Mouse (Mus musculus): Measurements from ENCODE around the gene Irf2. TPM values are rescaled to one million over a fixed set of nuclear protein-coding genes. Genes with fewer than 3 reads are reported as not detected.

Irf2 gene
- polyA plus RNA-seq, 2 experiments from 2014 or later, result 244 to 267 TPM

DNA sequence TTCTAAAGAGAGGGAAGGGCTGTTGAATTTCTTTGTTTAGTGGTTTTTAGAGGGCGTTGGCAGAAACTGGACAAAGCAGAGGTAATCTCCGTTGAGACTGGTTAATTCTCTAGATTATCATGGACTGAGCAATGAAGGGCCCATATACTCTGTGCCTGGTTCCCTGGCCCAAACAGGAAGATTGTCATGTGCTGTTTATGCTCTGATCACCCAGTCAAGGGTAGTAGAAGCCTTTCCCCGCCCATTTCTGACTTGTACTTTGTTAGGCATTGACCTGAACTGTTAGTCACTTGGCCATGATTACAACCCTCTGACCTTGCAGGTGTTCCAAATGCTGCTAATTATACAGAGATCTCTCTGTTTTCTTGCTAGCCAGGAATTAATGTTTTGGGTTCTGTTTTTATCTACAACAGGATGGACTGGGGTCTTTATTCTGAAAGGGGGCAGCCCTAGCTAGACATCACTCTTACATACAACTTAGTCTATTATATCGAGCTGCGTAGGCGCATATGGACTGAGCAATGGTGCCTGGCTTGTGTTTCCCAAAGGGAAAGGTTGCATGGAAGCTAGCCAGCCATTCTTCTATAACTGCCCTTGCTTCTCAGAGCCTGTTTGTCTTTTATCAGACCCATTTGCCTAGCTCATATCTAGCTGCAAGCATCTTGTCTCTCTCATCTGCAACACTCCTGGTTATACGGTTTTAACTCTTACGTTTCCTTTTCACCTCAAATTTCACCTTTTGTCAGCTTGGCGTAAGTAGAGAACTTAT lies 143.9 kb downstream of the Irf2 start:
- ATAC-seq, result no peak

DNA sequence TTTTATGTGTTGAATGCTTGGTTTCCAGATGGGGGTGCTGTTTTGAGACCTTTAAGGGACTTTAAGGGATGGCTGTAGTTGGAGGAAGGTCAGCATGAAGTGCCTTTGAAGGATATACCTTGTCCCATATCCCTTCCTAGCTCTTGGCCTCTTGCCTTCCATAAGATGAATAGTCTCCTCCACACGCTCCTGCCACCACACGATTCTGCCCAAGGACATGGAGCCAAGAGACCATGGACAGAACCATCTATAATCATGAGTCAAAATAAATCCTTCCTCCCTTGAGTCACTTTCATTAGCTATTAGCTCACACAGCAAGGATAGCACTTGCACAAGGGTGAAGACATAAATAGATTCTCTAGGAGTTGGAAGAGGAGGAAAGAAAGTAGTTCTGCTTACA lies 146.3 kb downstream of the Irf2 start:
- no peak for ATAC-seq

DNA sequence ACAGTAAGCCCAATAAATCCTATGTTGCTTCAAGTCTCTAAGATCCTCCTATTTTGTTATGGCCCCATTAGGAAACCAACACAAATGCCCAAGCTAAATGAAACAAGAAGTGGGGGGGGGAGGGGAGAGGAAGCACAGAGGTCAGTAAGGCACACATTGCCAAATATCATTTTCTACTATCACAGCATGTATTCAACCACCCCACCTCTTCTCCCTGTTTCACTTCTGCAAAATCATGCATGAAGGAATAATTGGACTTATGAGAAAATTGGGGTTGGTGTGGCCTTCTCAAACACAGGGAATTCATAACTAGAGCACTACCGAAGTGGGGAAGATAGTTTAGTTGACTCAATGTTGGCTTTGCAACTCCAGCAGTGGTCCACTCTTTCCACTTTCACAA lies 146.7 kb downstream of the Irf2 start:
- ATAC-seq, result no peak

DNA sequence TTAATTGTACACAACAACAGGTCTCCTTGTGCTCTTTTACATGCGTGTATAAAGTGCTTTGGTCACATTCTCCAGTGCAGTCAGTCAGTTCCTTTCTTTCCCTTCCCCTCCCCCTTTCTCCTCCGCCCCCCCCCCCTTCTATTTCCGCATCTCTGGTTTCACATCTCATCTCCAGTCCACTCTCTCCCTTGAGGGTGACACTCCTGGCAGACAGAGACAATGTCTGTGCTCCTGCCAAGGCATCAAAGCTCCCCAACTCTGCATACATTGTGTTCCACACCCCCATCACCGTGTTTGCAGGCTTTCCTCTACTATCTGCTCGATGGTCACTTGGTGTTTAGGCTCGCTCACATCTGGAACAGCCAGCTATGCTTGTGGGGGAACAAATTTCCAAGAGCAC lies 147.9 kb downstream of the Irf2 start:
- no peak for ATAC-seq

DNA sequence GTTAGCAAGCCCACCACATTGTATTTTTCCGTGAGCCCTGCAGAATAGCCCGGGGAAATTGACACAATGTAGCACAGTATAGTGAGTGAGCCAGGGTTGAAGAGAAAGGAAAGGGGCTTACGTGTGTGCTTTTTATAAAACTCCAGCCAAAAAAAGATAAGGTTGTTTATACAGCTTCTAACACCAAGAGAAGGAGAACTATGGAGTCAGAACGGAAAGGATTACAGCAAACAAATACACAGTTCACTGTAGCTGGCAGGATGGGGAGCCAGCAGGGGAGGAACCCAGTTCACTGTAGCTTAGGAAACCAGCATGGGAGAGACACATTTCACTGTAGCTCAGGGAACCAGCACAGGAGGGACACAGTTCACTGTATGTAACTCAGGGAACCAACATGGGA lies 149.0 kb downstream of the Irf2 start:
- no peak for ATAC-seq

DNA sequence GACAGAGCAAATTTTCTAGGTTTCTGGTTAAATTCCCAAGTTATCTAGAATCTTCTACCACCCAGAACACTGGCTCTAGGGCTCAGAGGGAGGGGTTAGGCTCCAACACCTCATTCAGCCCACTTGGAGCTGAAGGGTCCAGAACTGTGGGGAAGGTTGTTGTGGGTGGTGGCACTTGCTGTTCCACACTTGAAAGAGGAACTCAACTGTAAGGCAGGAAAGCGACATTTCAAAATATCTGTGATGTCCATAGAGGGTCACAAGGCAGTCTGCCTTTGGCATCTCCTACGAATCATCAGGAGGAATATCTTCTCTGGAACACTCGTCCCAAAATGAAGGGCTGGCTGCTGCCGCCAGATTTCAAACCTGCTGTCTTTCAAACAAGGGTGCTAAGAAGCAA lies 150.7 kb downstream of the Irf2 start:
- no peak for ATAC-seq

DNA sequence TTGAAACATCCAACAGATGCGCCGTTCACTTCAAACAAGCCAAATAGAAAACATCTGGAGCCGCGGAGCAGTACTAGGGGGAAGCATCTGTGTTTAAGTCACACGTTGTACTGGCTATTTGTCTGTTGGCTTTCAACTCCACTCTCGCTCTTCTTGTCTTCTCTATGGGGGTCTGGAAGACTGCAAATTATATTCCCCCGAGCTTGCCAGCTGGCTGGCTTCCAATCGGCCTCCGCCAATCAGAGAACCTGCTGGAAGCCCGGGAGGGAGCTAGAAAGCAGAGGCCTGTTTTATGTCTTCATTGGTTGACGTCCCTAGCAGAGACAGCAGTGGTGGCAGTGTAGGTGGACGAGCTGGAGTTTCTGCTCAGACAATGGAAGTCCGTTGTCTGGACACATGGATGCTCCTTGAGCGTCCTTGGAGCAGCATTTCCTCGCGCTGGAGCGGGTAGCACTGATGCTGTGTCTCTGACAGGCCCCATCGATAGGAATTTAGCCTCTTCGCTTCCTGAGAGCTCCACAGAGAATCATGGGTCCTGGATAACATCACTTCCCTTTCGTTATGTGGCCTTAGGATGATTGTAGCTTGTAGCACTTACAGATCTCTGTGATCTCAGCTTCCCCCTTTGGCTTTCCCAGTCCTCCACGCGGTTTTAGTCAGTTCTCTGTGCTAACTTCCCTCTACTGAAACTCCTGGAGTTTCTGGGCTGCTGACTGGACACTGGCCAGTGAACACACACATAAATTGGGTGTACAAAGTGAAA lies 153.2 kb downstream of the Irf2 start:
- ATAC-seq, result no peak

DNA sequence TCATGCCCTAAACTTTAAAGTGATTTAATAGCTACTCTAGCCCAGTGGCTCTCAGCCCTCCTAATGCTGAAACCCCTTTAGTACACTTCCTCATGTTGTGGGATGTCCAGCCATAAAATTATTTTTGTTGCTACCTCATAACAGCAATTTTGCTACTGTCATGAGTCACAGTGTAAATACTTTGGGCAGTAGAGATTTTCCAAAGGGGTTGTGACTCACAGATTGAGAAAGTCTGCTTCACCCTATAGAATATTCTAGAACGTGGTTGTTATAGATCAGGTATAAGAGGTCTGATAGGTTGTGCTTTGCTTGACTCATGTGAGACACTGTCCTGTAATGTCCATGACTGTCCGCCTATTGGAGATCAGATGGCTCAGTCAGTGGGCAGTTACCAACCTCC lies 154.9 kb downstream of the Irf2 start:
- ATAC-seq, result no peak

DNA sequence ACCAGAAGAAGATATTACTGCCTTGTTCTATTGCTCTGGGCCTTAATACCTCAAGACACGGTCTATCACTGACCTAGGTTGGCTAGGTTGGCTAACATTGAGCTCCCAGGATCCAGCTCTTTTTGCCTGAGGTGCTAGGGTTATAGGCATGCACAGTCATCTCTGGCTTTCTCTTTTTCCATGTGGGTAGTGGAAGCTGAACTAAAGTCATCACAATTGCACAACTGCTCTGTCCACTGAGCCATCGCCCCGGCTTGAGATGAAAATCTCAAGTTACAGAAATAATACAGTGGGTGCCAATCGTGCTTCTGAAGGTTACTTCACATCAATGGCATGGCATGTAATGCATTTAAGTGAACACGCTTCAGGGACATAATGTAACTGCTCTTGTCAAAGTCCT lies 156.5 kb downstream of the Irf2 start:
- ATAC-seq, result no peak

DNA sequence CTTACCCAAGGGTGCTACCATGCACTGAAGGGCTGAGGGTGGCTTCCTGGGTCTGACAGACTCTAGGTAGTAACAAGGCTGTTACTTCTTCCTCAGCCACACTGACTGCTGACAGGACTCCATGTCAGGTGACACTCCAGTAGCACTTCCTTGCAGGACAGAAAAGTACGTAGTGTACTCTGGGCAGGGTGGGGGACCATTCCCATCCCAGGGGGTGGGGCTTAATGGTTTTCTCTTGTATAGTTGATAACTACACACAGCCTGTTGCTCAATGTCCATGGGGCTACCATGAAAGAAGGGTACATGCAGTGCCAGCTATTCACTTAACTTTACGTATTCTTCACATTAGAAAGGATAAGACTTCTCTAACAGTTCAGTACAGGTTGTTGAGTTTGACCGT lies 157.2 kb downstream of the Irf2 start:
- ATAC-seq, result no peak

Other genes starting within 250 kb of the Irf2 start
- gene Cenpu, start 187.7 kb upstream of the Irf2 start, polyA plus RNA-seq (2017; shearing (Covaris generic)), result 1 to 10 TPM; 6.1 to 8.2 TPM
- gene Primpol, start 122.5 kb upstream of the Irf2 start, polyA plus RNA-seq (2017; shearing (Covaris generic)), result 10 to 100 TPM; 38.8 to 42.9 TPM
- gene Casp3, start 122.4 kb upstream of the Irf2 start, polyA plus RNA-seq (2017; shearing (Covaris generic)), result 10 to 100 TPM; 50.3 to 69.1 TPM
- gene Enpp6, start 247.2 kb downstream of the Irf2 start, polyA plus RNA-seq (2017; shearing (Covaris generic)), result under 1 TPM; 0.46 to 0.96 TPM

All from CD4-positive, CD25-positive, alpha-beta regulatory T cell, adult 4 months (primary cell).